Mouse (Mus musculus) embryonic fibroblast, embryonic 13.5 days (primary cell): ENCODE measurements at regions not wholly inside any gene's neighbourhood (a gene's known extent, or its start where the extent isn't known, plus 50 kb on each side); places are given as distances from the start of the nearest gene placed in this dataset.

Source experiments
- H3K27ac ChIP-seq: 2 replicates; pipeline ENCODE4 v1.5.1; 2012; ENCODE audit warnings: low read length, control low read depth, inconsistent platforms; ENCODE audit not compliant: insufficient read depth
- H3K4me1 ChIP-seq: 2 replicates; pipeline ENCODE4 v1.6.1; 2011; ENCODE audit warnings: low read length; ENCODE audit not compliant: control insufficient read depth, insufficient read depth
- H3K4me3 ChIP-seq: 2 replicates; pipeline ENCODE4 v1.5.1; 2011; ENCODE audit warnings: mild to moderate bottlenecking, control low read depth, low read length; ENCODE audit not compliant: insufficient read depth
- CTCF ChIP-seq: IDR thresholded peaks from 2 replicates; pipeline ENCODE4 v1.5.1; 2011; ENCODE audit warnings: mild to moderate bottlenecking, control low read depth, low read length, moderate library complexity, borderline replicate concordance; ENCODE audit not compliant: insufficient read depth
- POLR2A ChIP-seq: IDR thresholded peaks from 2 replicates; pipeline ENCODE4 v1.6.1; 2011; ENCODE audit warnings: low read depth, mild to moderate bottlenecking, control low read depth, low read length, moderate library complexity

GRCm38 (mm10) chr2:173334856-173335595, 58.7 kb upstream of the Pmepa1 start:
- Histone ChIP-seq H3K4me3 (no peak overlapping the region), H3K4me1 (peaks cover 11% of the 10 kb centered on the region), H3K27ac (no peak overlapping the region)
- TF ChIP-seq POLR2A, result no peak

DNA sequence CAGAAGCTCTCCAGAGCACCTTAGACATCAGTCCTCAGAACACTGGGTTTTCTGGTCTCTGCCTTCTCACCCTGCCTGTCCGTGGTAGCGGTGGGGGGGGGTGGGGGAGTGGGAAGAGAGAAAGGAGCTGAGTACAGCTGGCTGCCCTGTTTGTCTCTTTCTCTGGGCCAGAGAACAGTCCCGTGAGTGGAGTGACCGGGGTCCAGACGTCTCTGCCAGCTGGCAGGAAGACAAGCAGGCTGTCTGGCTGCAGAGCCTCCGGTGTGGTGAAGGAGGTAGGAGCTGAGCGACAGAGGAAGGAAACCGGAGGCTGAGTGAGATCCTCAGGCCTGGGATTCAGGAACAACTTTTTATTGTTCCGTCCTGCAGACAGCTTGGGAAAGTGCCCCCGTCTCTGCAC, 59.5 kb upstream of the Pmepa1 start:
- Histone ChIP-seq H3K4me1 (peaks cover 11% of the 10 kb centered on the region), H3K4me3 (no peak overlapping the region), H3K27ac (no peak overlapping the region)
- no peak for TF ChIP-seq CTCF
- TF ChIP-seq POLR2A, result no peak

GRCm38 (mm10) chr2:173337666-173338065, 61.3 kb upstream of the Pmepa1 start:
- H3K4me3 ChIP-seq, result no peak overlapping the region
- no peak overlapping the region for H3K27ac ChIP-seq
- H3K4me1 ChIP-seq, result peaks cover 11% of the 10 kb centered on the region
- TF ChIP-seq POLR2A, result no peak
- TF ChIP-seq CTCF, result no peak

DNA sequence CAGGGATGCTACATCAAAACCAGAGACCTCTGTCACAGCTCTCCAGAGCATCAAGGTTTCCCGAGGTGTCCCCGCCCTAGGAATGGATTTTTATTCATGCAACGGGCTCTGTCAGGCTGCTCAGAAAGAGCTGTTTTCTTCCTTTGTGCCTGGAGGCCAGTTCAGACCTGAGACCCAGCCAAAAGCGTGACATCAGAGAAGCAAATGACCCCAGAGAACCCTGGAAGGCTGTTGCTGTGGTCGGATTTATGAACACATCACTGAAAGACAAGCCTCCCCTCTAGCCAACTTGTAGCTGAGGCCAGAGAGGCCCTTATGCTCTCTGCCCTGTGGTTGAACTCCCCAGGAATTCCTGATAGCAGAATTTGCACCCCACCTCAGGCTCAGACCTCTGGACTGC, 62.3 kb upstream of the Pmepa1 start:
- H3K4me1 ChIP-seq, result peaks cover 11% of the 10 kb centered on the region
- H3K27ac ChIP-seq, result peak overlapping the region; percentile 14; the same call in 1 of the 2 replicates
- TF ChIP-seq CTCF (no peak), POLR2A (no peak)
- H3K4me3 ChIP-seq, result no peak overlapping the region

- TF ChIP-seq CTCF (no peak), POLR2A (no peak)
- H3K4me3 ChIP-seq, result no peak overlapping the region
- H3K4me1 ChIP-seq, result peaks cover 11% of the 10 kb centered on the region
- peak overlapping the region; percentile 14; the same call in 1 of the 2 replicates for H3K27ac ChIP-seq
Measured at GRCm38 (mm10) chr2:173339211-173339610, 62.9 kb upstream of the Pmepa1 start.

DNA sequence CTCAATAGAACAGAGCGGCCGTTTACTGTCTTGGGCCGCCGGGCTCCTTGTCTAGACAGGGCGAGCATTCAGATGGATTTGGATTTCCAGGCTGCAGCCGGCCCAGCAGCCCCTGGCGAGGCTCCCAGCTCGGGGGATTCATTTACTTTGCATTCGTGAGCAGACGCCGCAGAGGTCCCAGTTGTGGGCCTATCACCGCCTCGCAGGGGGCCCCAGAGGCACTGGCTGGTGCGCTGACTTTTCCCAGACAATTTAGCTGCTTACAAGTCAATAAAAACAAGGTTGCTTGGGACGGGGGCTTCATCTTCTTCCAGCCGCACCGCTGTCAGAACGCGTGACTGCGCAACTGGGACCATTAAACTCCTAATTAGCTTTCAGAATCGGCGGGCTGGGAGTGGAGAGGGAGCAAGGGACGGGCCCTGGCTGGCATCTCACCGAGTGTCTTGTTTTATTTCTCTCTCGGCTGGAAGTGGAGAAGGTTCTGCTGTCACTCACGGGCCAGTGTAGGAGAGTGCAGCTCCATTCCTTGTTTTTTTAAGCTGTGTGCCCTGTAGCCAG, 63.8 kb upstream of the Pmepa1 start:
- Histone ChIP-seq H3K4me1 (peaks cover 9% of the 10 kb centered on the region), H3K4me3 (no peak overlapping the region), H3K27ac (no peak overlapping the region)
- TF ChIP-seq POLR2A (no peak), CTCF (no peak)

- H3K27ac ChIP-seq, result no peak overlapping the region
- no peaks in the 10 kb centered on the region for H3K4me1 ChIP-seq
Measured at GRCm38 (mm10) chr2:173342605-173343260, 66.4 kb upstream of the Pmepa1 start.

GRCm38 (mm10) chr2:173343665-173344064, 67.3 kb upstream of the Pmepa1 start:
- H3K4me3 ChIP-seq, result no peak overlapping the region
- no peak overlapping the region for H3K27ac ChIP-seq
- TF ChIP-seq CTCF, result no peak
- no peak for TF ChIP-seq POLR2A
- no peaks in the 10 kb centered on the region for H3K4me1 ChIP-seq

More at GRCm38 (mm10) chr2:173342605-173343260, 66.4 kb upstream of the Pmepa1 start:
- TF ChIP-seq CTCF, result no peak
- TF ChIP-seq POLR2A, result no peak
- H3K4me3 ChIP-seq, result no peak overlapping the region

GRCm38 (mm10) chr2:173344221-173344620, 67.9 kb upstream of the Pmepa1 start:
- TF ChIP-seq CTCF, result no peak
- TF ChIP-seq POLR2A, result no peak
- Histone ChIP-seq H3K4me1 (no peaks in the 10 kb centered on the region), H3K27ac (no peak overlapping the region), H3K4me3 (no peak overlapping the region)

DNA sequence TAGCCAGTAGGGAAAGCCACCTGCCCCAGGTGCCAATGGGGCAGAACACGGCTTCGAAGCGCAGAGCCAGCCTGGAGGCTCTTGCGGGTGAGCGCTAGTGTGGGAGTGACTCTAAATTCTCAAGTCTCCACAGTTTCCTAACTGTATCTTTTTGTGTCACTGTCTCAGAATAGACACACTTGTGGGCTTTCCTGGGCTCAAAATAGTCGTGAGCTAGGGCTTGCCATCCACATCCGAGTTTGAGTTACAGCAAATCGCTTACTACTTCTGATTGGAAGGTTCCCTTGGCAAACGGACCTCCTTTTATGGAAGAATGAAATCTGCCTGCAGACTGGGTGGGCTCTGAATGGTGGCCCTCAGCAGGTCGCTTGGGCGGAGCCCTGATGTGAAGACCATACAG, 71.0 kb upstream of the Pmepa1 start:
- Histone ChIP-seq H3K4me3 (no peak overlapping the region), H3K4me1 (peaks cover 3% of the 10 kb centered on the region; the same call in 1 of the 2 replicates), H3K27ac (no peak overlapping the region)
- TF ChIP-seq CTCF, result no peak
- TF ChIP-seq POLR2A, result no peak
